Mouse (Mus musculus): ENCODE measurements around the gene Hist2h2aa1. TPM values are rescaled to one million over a fixed set of nuclear protein-coding genes. Genes with fewer than 3 reads are reported as not detected.

Hist2h2aa1 gene
- polyA plus RNA-seq, 1 experiment, result not detected

DNA sequence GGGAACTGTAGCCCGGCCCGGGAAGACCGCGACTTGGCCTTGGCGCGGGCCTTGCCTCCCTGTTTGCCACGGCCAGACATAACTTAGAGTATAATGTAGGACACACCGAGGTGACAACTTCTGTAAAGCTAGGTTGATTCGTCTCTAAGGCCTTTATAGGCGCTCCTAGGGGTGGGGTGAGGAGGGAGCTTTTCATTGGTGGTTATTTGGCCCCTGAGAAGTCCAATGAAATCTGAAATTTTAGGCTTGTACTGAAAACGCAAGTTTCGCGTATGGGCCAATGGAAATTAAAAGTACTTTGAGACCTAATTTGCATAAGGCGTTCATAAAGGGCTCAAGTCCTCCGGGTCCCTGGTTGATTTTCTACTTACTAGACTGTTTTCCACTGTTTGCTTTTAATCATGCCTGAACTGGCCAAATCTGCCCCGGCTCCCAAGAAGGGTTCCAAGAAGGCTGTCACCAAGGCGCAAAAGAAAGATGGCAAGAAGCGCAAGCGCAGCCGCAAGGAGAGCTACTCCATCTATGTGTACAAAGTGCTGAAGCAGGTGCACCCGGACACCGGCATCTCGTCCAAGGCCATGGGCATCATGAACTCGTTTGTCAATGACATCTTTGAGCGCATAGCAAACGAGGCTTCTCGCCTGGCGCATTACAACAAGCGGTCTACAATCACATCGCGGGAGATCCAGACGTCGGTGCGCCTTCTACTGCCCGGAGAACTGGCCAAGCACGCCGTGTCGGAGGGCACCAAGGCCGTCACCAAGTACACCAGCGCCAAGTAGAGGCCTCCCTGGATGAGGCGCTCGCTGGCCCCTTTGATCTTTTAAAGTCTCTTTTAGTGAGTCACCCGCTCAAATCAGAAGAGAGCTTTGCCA lies 24.3 kb upstream of the Hist2h2aa1 start, which contains the start of the genes Hist2h2ac and Hist2h2be:
Gene Hist2h2ac, minus strand, starts transcription at position 116 of the 875 bp plus-strand sequence.
Gene Hist2h2be, plus strand, starts transcription at position 355 of the 875 bp plus-strand sequence.
- no peaks in the 10 kb centered on the region for H3K27me3 ChIP-seq (ENCODE audit: control insufficient read depth, insufficient read depth, insufficient read length)
- no peak for TF ChIP-seq CTCF (IDR thresholded peaks at IDR 0.05; ENCODE audit: control insufficient read depth, insufficient read depth, insufficient read length)
- TF ChIP-seq MYOD1 (IDR thresholded peaks at IDR 0.05; ENCODE audit: control insufficient read depth, insufficient read length, low read depth), result no peak
- TF ChIP-seq MAX (IDR thresholded peaks at IDR 0.05), result no peak
- no peak for TF ChIP-seq CEBPB (IDR thresholded peaks at IDR 0.05; ENCODE audit: low read depth)
- H3ac ChIP-seq (ENCODE audit: control insufficient read depth, insufficient read length, low read depth), result peak within 1 kb of the TSS; percentile 89
- no peaks in the 10 kb centered on the region for H3K36me3 ChIP-seq (ENCODE audit: control insufficient read depth, insufficient read depth)
- peak within 1 kb of the TSS; percentile 36 for H3K4me3 ChIP-seq (ENCODE audit: insufficient read depth, poor library complexity, severe bottlenecking)
- no peaks in the 10 kb centered on the region for H3K79me2 ChIP-seq (ENCODE audit: control insufficient read depth, insufficient read depth)
- H3K79me3 ChIP-seq (ENCODE audit: low read depth), result no peaks in the 10 kb centered on the region

DNA sequence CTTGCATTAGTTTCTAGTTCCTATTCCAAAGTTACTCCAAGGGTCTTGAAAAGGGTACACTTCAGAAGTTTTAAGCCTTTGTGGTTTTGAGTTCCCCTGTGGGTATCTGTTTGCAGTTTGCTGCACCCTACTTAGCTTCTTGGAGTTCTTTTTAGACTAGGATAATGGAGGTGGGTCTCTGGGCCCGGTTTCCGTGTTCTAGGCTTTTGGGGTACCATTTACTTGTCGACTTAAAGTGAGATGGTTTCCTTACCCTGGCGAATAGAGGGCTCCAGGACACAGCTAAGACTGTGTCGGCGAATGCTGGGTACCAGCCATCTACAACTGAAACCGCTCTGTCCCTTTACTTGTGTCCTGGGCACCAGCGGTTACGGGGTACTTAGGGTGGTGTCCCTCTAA lies 23.7 kb upstream of the Hist2h2aa1 start:
- peak overlapping the region; percentile 64 for H3ac ChIP-seq (ENCODE audit: control insufficient read depth, insufficient read length, low read depth)
- TF ChIP-seq MAX (IDR thresholded peaks at IDR 0.05) (no peak), USF1 (IDR thresholded peaks at IDR 0.05; ENCODE audit: low read depth) (no peak), CEBPB (IDR thresholded peaks at IDR 0.05; ENCODE audit: low read depth) (no peak), CTCF (IDR thresholded peaks at IDR 0.05; ENCODE audit: control insufficient read depth, insufficient read depth, insufficient read length) (no peak), MYOG (IDR thresholded peaks at IDR 0.05; ENCODE audit: control insufficient read depth, extremely low read depth, insufficient read length) (no peak), MYOD1 (IDR thresholded peaks at IDR 0.05; ENCODE audit: control insufficient read depth, insufficient read length, low read depth) (no peak), FOSL1 (IDR thresholded peaks at IDR 0.05; ENCODE audit: insufficient read depth, low read length, poor library complexity, severe bottlenecking) (no peak)
- no peaks in the 10 kb centered on the region for H3K79me3 ChIP-seq (ENCODE audit: low read depth)
- H3K4me3 ChIP-seq (ENCODE audit: insufficient read depth, poor library complexity, severe bottlenecking), result peak overlapping the region; percentile 12
- H3K79me2 ChIP-seq (ENCODE audit: control insufficient read depth, insufficient read depth), result no peaks in the 10 kb centered on the region
- no peaks in the 10 kb centered on the region for H3K27me3 ChIP-seq (ENCODE audit: control insufficient read depth, insufficient read depth, insufficient read length)
- H3K36me3 ChIP-seq (ENCODE audit: control insufficient read depth, insufficient read depth), result no peaks in the 10 kb centered on the region

- H3ac ChIP-seq (ENCODE audit: control insufficient read depth, insufficient read length, low read depth), result no peak overlapping the region
- no peaks in the 10 kb centered on the region for H3K27me3 ChIP-seq (ENCODE audit: control insufficient read depth, insufficient read depth, insufficient read length)
- TF ChIP-seq CEBPB (IDR thresholded peaks at IDR 0.05; ENCODE audit: low read depth) (no peak), USF1 (IDR thresholded peaks at IDR 0.05; ENCODE audit: low read depth) (no peak), FOSL1 (IDR thresholded peaks at IDR 0.05; ENCODE audit: insufficient read depth, low read length, poor library complexity, severe bottlenecking) (no peak), MYOD1 (IDR thresholded peaks at IDR 0.05; ENCODE audit: control insufficient read depth, insufficient read length, low read depth) (no peak), CTCF (IDR thresholded peaks at IDR 0.05; ENCODE audit: control insufficient read depth, insufficient read depth, insufficient read length) (no peak), MAX (IDR thresholded peaks at IDR 0.05) (no peak), MYOG (IDR thresholded peaks at IDR 0.05; ENCODE audit: control insufficient read depth, extremely low read depth, insufficient read length) (no peak)
- no peaks in the 10 kb centered on the region for H3K79me2 ChIP-seq (ENCODE audit: control insufficient read depth, insufficient read depth)
- H3K4me3 ChIP-seq (ENCODE audit: insufficient read depth, poor library complexity, severe bottlenecking), result no peak overlapping the region
- H3K79me3 ChIP-seq (ENCODE audit: low read depth), result no peaks in the 10 kb centered on the region
- no peaks in the 10 kb centered on the region for H3K36me3 ChIP-seq (ENCODE audit: control insufficient read depth, insufficient read depth)
These were observed 22.5 kb upstream of the Hist2h2aa1 start for GRCm38 (mm10) chr3:96222774-96223173.

- Histone ChIP-seq H3ac (ENCODE audit: control insufficient read depth, insufficient read length, low read depth) (no peak overlapping the region), H3K4me3 (ENCODE audit: insufficient read depth, poor library complexity, severe bottlenecking) (no peak overlapping the region), H3K79me2 (ENCODE audit: control insufficient read depth, insufficient read depth) (no peaks in the 10 kb centered on the region), H3K36me3 (ENCODE audit: control insufficient read depth, insufficient read depth) (no peaks in the 10 kb centered on the region), H3K27me3 (ENCODE audit: control insufficient read depth, insufficient read depth, insufficient read length) (no peaks in the 10 kb centered on the region), H3K79me3 (ENCODE audit: low read depth) (no peaks in the 10 kb centered on the region)
- TF ChIP-seq FOSL1 (IDR thresholded peaks at IDR 0.05; ENCODE audit: insufficient read depth, low read length, poor library complexity, severe bottlenecking) (no peak), MAX (IDR thresholded peaks at IDR 0.05) (no peak), USF1 (IDR thresholded peaks at IDR 0.05; ENCODE audit: low read depth) (no peak), MYOD1 (IDR thresholded peaks at IDR 0.05; ENCODE audit: control insufficient read depth, insufficient read length, low read depth) (no peak), CTCF (IDR thresholded peaks at IDR 0.05; ENCODE audit: control insufficient read depth, insufficient read depth, insufficient read length) (no peak), CEBPB (IDR thresholded peaks at IDR 0.05; ENCODE audit: low read depth) (no peak), MYOG (IDR thresholded peaks at IDR 0.05; ENCODE audit: control insufficient read depth, extremely low read depth, insufficient read length) (no peak)
These were observed 19.9 kb upstream of the Hist2h2aa1 start for GRCm38 (mm10) chr3:96225421-96225820.

DNA sequence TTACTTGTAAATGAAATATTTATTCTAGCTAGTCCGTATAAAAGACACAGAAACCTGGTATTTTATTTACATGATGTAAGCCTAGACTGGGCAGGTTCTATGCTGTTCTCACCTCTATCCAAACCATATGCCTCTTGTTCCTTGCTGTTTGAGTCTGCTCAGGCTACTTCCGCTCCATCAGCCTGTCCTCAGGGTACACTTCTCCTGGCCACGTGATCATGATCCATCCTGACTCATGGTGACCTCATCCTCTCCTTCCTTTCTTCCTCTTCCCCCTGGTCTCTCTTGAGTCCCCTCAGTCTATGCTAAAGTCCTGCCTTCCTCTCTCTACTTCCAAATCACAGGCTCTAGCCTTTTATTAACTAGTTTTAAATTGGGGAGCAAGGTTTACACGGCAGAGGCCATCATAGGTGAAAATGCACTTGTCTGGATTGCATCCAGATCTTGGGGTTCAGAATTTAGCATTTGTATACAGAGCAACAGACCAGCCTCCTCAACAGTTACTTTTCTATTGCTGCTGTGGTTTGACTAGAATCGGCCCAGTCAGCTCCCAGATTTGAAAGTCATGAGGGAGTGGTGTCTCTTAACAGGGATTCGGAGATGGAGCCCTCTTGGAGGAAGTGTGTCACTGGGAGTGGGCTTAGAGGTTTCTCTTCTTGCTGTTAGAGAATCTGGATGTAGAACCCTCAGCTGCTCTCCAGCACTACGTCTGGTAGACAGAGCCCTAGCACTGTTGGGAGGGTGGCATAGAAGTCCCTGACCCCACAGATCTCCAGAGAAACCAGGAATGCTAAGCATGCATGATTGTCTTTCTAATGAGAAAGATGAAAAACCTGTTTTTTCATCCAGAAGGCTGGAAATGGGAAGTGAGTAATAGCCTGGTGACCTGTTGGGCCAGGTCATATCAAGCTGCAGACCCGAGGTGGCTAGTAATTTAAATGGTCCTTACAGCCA lies 18.3 kb upstream of the Hist2h2aa1 start:
- H3ac ChIP-seq (ENCODE audit: control insufficient read depth, insufficient read length, low read depth), result peak overlapping the region; percentile 12
- no peak overlapping the region for H3K4me3 ChIP-seq (ENCODE audit: insufficient read depth, poor library complexity, severe bottlenecking)
- no peaks in the 10 kb centered on the region for H3K27me3 ChIP-seq (ENCODE audit: control insufficient read depth, insufficient read depth, insufficient read length)
- H3K79me3 ChIP-seq (ENCODE audit: low read depth), result no peaks in the 10 kb centered on the region
- H3K36me3 ChIP-seq (ENCODE audit: control insufficient read depth, insufficient read depth), result no peaks in the 10 kb centered on the region
- no peaks in the 10 kb centered on the region for H3K79me2 ChIP-seq (ENCODE audit: control insufficient read depth, insufficient read depth)
- no peak for TF ChIP-seq CTCF (IDR thresholded peaks at IDR 0.05; ENCODE audit: control insufficient read depth, insufficient read depth, insufficient read length)
- peak; percentile 100 for TF ChIP-seq USF1 (IDR thresholded peaks at IDR 0.05; ENCODE audit: low read depth)
- TF ChIP-seq FOSL1 (IDR thresholded peaks at IDR 0.05; ENCODE audit: insufficient read depth, low read length, poor library complexity, severe bottlenecking), result peak; percentile 79
- TF ChIP-seq MAX (IDR thresholded peaks at IDR 0.05), result peak; percentile 82
- TF ChIP-seq MYOD1 (IDR thresholded peaks at IDR 0.05; ENCODE audit: control insufficient read depth, insufficient read length, low read depth), result no peak

Measured in C2C12 (cell line).